Mouse (Mus musculus): Measurements from ENCODE around the gene Xylt1. TPM values are rescaled to one million over a fixed set of nuclear protein-coding genes. Genes with fewer than 3 reads are reported as not detected.

The Xylt1 gene
- polyA plus RNA-seq, 1 experiment from 2014 or later = 1.1 TPM

- no peak overlapping the region for H3K4me2 ChIP-seq (ENCODE audit: low read depth, low read length)
- no peak for ATAC-seq (replicated peaks; ENCODE audit: extremely low read depth, insufficient read depth, low FRiP score)
- no peak overlapping the region for H3K27ac ChIP-seq (ENCODE audit: low read length)
- H3K9ac ChIP-seq (ENCODE audit: low read length) = no peak overlapping the region
- H3K36me3 ChIP-seq (ENCODE audit: control insufficient read depth, insufficient read depth) = no peaks in the 10 kb centered on the region
- no peaks in the 10 kb centered on the region for H3K27me3 ChIP-seq (ENCODE audit: control insufficient read depth, insufficient read depth, low read length)
- H3K9me3 ChIP-seq (replicated peaks; ENCODE audit: control insufficient read depth, low read length) = no peaks in the 10 kb centered on the region
- H3K4me1 ChIP-seq (ENCODE audit: control insufficient read depth, insufficient read depth, low read length) = no peaks in the 10 kb centered on the region
- H3K4me3 ChIP-seq (ENCODE audit: low read length) = no peak overlapping the region
- WGBS = 62% methylated on average over 4 of the region's 4 CpGs
Observed at GRCm38 (mm10) chr7:117618715-117619150, 238.0 kb downstream of the Xylt1 start.

GRCm38 (mm10) chr7:117621566-117621965 is 240.8 kb downstream of the Xylt1 start:
- Histone ChIP-seq H3K27ac (ENCODE audit: low read length) (no peak overlapping the region), H3K27me3 (ENCODE audit: control insufficient read depth, insufficient read depth, low read length) (no peaks in the 10 kb centered on the region), H3K4me1 (ENCODE audit: control insufficient read depth, insufficient read depth, low read length) (no peaks in the 10 kb centered on the region), H3K9ac (ENCODE audit: low read length) (no peak overlapping the region), H3K4me2 (ENCODE audit: low read depth, low read length) (no peak overlapping the region), H3K36me3 (ENCODE audit: control insufficient read depth, insufficient read depth) (no peaks in the 10 kb centered on the region), H3K4me3 (ENCODE audit: low read length) (no peak overlapping the region), H3K9me3 (replicated peaks; ENCODE audit: control insufficient read depth, low read length) (no peaks in the 10 kb centered on the region)
- no peak for ATAC-seq (replicated peaks; ENCODE audit: extremely low read depth, insufficient read depth, low FRiP score)
- WGBS = 84% methylated on average over 4 of the region's 4 CpGs

- H3K4me1 ChIP-seq (ENCODE audit: control insufficient read depth, insufficient read depth, low read length) = no peaks in the 10 kb centered on the region
- WGBS = 67% methylated on average over 2 of the region's 2 CpGs
- H3K9ac ChIP-seq (ENCODE audit: low read length) = no peak overlapping the region
Observed at GRCm38 (mm10) chr7:117622769-117623168, 242.0 kb downstream of the Xylt1 start.

GRCm38 (mm10) chr7:117628791-117629190 is 248.0 kb downstream of the Xylt1 start:
- Histone ChIP-seq H3K27ac (ENCODE audit: low read length) (no peak overlapping the region), H3K4me1 (ENCODE audit: control insufficient read depth, insufficient read depth, low read length) (no peaks in the 10 kb centered on the region), H3K4me2 (ENCODE audit: low read depth, low read length) (no peak overlapping the region), H3K36me3 (ENCODE audit: control insufficient read depth, insufficient read depth) (no peaks in the 10 kb centered on the region), H3K27me3 (ENCODE audit: control insufficient read depth, insufficient read depth, low read length) (no peaks in the 10 kb centered on the region), H3K9ac (ENCODE audit: low read length) (no peak overlapping the region), H3K4me3 (ENCODE audit: low read length) (no peak overlapping the region), H3K9me3 (replicated peaks; ENCODE audit: control insufficient read depth, low read length) (no peaks in the 10 kb centered on the region)
- 63% methylated on average over 3 of the region's 3 CpGs for WGBS
- no peak for ATAC-seq (replicated peaks; ENCODE audit: extremely low read depth, insufficient read depth, low FRiP score)

More at GRCm38 (mm10) chr7:117622769-117623168, 242.0 kb downstream of the Xylt1 start:
- no peak overlapping the region for H3K4me3 ChIP-seq (ENCODE audit: low read length)
- H3K36me3 ChIP-seq (ENCODE audit: control insufficient read depth, insufficient read depth) = no peaks in the 10 kb centered on the region
- ATAC-seq (replicated peaks; ENCODE audit: extremely low read depth, insufficient read depth, low FRiP score) = no peak
- H3K4me2 ChIP-seq (ENCODE audit: low read depth, low read length) = no peak overlapping the region
- H3K9me3 ChIP-seq (replicated peaks; ENCODE audit: control insufficient read depth, low read length) = no peaks in the 10 kb centered on the region
- no peaks in the 10 kb centered on the region for H3K27me3 ChIP-seq (ENCODE audit: control insufficient read depth, insufficient read depth, low read length)
- no peak overlapping the region for H3K27ac ChIP-seq (ENCODE audit: low read length)

GRCm38 (mm10) chr7:117630657-117631056 is 249.9 kb downstream of the Xylt1 start:
- no peaks in the 10 kb centered on the region for H3K9me3 ChIP-seq (replicated peaks; ENCODE audit: control insufficient read depth, low read length)
- H3K27me3 ChIP-seq (ENCODE audit: control insufficient read depth, insufficient read depth, low read length) = no peaks in the 10 kb centered on the region
- H3K4me3 ChIP-seq (ENCODE audit: low read length) = no peak overlapping the region
- H3K4me1 ChIP-seq (ENCODE audit: control insufficient read depth, insufficient read depth, low read length) = no peaks in the 10 kb centered on the region
- no peaks in the 10 kb centered on the region for H3K36me3 ChIP-seq (ENCODE audit: control insufficient read depth, insufficient read depth)
- no peak overlapping the region for H3K27ac ChIP-seq (ENCODE audit: low read length)
- no peak overlapping the region for H3K9ac ChIP-seq (ENCODE audit: low read length)
- WGBS = 63% methylated on average over 5 of the region's 5 CpGs
- H3K4me2 ChIP-seq (ENCODE audit: low read depth, low read length) = no peak overlapping the region
- no peak for ATAC-seq (replicated peaks; ENCODE audit: extremely low read depth, insufficient read depth, low FRiP score)

GRCm38 (mm10) chr7:117635584-117635983 is 254.8 kb downstream of the Xylt1 start:
- Histone ChIP-seq H3K4me2 (ENCODE audit: low read depth, low read length) (no peak overlapping the region), H3K4me1 (ENCODE audit: control insufficient read depth, insufficient read depth, low read length) (no peaks in the 10 kb centered on the region), H3K9ac (ENCODE audit: low read length) (no peak overlapping the region), H3K27me3 (ENCODE audit: control insufficient read depth, insufficient read depth, low read length) (no peaks in the 10 kb centered on the region), H3K9me3 (replicated peaks; ENCODE audit: control insufficient read depth, low read length) (no peaks in the 10 kb centered on the region), H3K27ac (ENCODE audit: low read length) (no peak overlapping the region), H3K36me3 (ENCODE audit: control insufficient read depth, insufficient read depth) (no peaks in the 10 kb centered on the region; the same call in 1 of the 2 replicates), H3K4me3 (ENCODE audit: low read length) (no peak overlapping the region)
- WGBS = 73% methylated on average over 4 of the region's 4 CpGs
- no peak for ATAC-seq (replicated peaks; ENCODE audit: extremely low read depth, insufficient read depth, low FRiP score)

- ATAC-seq (replicated peaks; ENCODE audit: extremely low read depth, insufficient read depth, low FRiP score) = peak; percentile 70
- WGBS = 64% methylated on average over 3 of the region's 3 CpGs
- Histone ChIP-seq H3K4me2 (ENCODE audit: low read depth, low read length) (no peak overlapping the region), H3K4me1 (ENCODE audit: control insufficient read depth, insufficient read depth, low read length) (no peaks in the 10 kb centered on the region), H3K27me3 (ENCODE audit: control insufficient read depth, insufficient read depth, low read length) (no peaks in the 10 kb centered on the region), H3K27ac (ENCODE audit: low read length) (no peak overlapping the region), H3K4me3 (ENCODE audit: low read length) (no peak overlapping the region), H3K36me3 (ENCODE audit: control insufficient read depth, insufficient read depth) (no peaks in the 10 kb centered on the region; the same call in 1 of the 2 replicates), H3K9me3 (replicated peaks; ENCODE audit: control insufficient read depth, low read length) (no peaks in the 10 kb centered on the region), H3K9ac (ENCODE audit: low read length) (no peak overlapping the region)
Observed at GRCm38 (mm10) chr7:117636713-117637112, 255.9 kb downstream of the Xylt1 start.

- ATAC-seq (replicated peaks; ENCODE audit: extremely low read depth, insufficient read depth, low FRiP score) = no peak
- 84% methylated on average over 2 of the region's 2 CpGs for WGBS
- no peaks in the 10 kb centered on the region for H3K9me3 ChIP-seq (replicated peaks; ENCODE audit: control insufficient read depth, low read length)
Observed at GRCm38 (mm10) chr7:117637997-117638396, 257.2 kb downstream of the Xylt1 start.

GRCm38 (mm10) chr7:117652637-117653036 is 271.9 kb downstream of the Xylt1 start:
- no peaks in the 10 kb centered on the region for H3K4me1 ChIP-seq (ENCODE audit: control insufficient read depth, insufficient read depth, low read length)
- H3K9me3 ChIP-seq (replicated peaks; ENCODE audit: control insufficient read depth, low read length) = no peaks in the 10 kb centered on the region
- no peaks in the 10 kb centered on the region for H3K27me3 ChIP-seq (ENCODE audit: control insufficient read depth, insufficient read depth, low read length)
- no peak overlapping the region for H3K27ac ChIP-seq (ENCODE audit: low read length)
- 63% methylated on average over 1 of the region's 1 CpGs for WGBS
- no peak overlapping the region for H3K9ac ChIP-seq (ENCODE audit: low read length)
- H3K4me2 ChIP-seq (ENCODE audit: low read depth, low read length) = no peak overlapping the region
- no peaks in the 10 kb centered on the region for H3K36me3 ChIP-seq (ENCODE audit: control insufficient read depth, insufficient read depth)
- H3K4me3 ChIP-seq (ENCODE audit: low read length) = no peak overlapping the region
- ATAC-seq (replicated peaks; ENCODE audit: extremely low read depth, insufficient read depth, low FRiP score) = no peak

More at GRCm38 (mm10) chr7:117637997-117638396, 257.2 kb downstream of the Xylt1 start:
- H3K27me3 ChIP-seq (ENCODE audit: control insufficient read depth, insufficient read depth, low read length) = no peaks in the 10 kb centered on the region
- H3K36me3 ChIP-seq (ENCODE audit: control insufficient read depth, insufficient read depth) = no peaks in the 10 kb centered on the region; the same call in 1 of the 2 replicates
- no peak overlapping the region for H3K4me3 ChIP-seq (ENCODE audit: low read length)
- no peak overlapping the region for H3K27ac ChIP-seq (ENCODE audit: low read length)
- no peaks in the 10 kb centered on the region for H3K4me1 ChIP-seq (ENCODE audit: control insufficient read depth, insufficient read depth, low read length)
- no peak overlapping the region for H3K9ac ChIP-seq (ENCODE audit: low read length)
- no peak overlapping the region for H3K4me2 ChIP-seq (ENCODE audit: low read depth, low read length)

Measured in heart, embryonic 16.5 days (tissue).